Mouse (Mus musculus) embryo, embryonic 11 days (tissue): ENCODE measurements around the gene Trim68.
A peak's percentile ranks its signal among the peaks of the same experiment; 100 is the strongest.
"Not testable (repeated sequence)": the region's sequence is repeated elsewhere in the genome, so short reads cannot be mapped to it uniquely, and the experiment has no call there.

Experiments
- DNase-seq: peaks from one replicate; pipeline ENCODE4 v3.0.0-alpha.2; 2015

Trim68 gene

DNA sequence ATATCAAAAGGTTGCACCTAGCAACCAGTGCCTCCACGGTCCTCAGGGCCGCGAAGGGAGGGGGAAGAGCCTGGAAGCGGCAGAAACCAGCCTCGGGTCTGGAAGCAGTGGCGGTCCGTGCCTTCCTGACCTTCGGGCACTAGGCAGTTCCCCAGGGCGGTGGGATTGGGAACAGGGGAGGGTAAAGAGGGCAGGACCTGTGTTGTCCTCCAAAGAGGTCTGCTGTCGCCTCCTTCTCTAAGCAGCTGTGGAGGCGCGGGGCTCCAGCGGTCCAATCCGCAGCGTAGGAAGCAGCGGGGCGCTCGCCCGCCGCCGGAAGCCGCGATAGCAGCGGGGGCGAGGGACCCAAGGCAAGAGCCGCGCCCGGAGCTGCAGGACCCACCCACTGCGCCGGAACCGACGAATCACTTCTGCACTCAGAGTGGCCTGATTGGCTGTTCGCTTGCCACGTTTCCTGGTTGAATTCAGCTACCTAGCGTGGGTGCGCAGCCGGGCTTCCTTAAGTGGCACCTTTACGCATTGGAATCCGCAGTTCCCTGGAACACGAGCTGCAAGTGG, at the start of gene Trim68:
Trim68 (minus strand) TSS at position 384 of the 558 bp plus-strand sequence.
- DNase-seq, result peak; percentile 97

DNA sequence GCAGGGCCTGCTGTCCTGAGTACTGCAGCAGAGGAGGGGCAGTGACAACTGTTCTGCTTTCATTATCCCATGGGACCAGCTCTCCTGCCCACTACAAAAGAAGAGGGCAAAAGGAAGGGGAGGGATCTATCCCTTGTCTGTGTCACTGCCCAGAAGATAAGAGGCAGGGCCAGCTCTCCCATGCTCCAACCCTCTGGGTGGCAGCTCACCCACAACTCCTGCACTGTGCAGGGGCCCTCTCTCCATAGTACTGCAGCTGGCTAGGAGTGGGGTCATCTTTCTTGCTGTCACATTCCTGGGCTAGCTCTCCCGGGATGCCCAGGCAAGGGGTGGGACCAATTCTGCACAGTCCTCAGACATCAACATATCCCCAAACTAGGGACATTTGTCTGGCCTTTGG, 46.7 kb upstream of the Trim68 start:
- no peak for DNase-seq

DNA sequence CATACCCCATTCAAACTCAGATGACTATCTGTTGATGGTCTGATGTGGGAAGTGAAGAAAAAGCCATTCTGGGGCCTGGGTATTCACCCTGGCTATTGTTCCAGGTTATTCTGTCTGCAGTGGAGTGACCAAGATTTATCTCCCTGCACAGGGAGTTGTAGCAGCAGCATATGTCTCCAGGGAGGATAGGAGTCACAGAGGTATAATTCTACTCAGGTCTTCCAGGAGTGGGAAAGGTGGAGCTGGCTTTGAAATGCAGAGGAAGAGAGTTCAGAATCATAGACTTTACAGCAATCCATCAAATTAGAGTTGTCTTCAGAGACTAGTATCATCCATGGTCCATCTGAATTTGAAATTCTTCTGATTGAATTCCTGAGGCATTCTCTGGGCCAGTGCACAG, 40.3 kb upstream of the Trim68 start, which contains the start of gene Olfr559:
Olfr559 (minus strand) TSS at position 101 of the 400 bp plus-strand sequence.
- no peak for DNase-seq

DNA sequence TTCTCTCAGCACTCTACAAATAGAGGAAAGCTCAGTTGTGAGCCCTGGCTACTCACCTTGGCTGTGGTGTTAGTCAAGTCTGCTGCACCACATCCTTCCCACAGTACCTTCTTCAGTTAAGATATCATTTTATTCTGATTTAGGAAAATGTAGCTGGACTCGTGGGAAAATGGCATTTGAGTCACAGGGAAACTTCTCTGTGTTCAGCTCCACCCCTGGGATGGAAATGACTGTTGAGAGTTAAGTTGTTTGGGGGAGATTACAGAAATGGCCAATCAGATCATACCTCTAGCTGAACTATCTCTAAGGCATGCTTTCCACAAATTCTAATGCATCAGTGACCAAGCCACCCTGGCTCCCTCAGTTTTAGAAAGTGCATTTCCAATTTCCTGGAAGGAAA, 31.8 kb upstream of the Trim68 start, which contains the start of gene Olfr33:
Olfr33 (minus strand) TSS at position 101 of the 400 bp plus-strand sequence.
- no peak for DNase-seq

DNA sequence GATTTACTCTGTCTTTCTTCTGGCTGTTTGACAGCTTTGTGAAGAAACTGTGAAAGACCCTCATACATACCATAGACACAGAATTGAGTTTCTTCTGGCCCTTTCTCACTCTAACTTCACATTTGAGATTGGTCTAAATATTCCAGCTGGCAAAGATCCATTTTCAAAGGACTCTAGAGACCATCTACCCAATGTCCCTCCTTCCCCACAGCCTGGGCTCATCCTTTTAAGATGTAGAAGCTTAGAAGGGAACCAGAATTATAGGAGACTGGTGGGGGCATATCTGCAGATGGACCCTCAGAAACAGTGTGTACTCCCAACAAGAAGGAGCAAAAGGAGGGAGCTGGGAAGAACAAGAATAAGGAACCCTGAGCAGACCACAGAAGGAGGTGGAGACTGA, 14.8 kb upstream of the Trim68 start, which contains the start of gene Olfr558:
Olfr558 (plus strand) TSS at position 301 of the 400 bp plus-strand sequence.
- no peak for DNase-seq

DNA sequence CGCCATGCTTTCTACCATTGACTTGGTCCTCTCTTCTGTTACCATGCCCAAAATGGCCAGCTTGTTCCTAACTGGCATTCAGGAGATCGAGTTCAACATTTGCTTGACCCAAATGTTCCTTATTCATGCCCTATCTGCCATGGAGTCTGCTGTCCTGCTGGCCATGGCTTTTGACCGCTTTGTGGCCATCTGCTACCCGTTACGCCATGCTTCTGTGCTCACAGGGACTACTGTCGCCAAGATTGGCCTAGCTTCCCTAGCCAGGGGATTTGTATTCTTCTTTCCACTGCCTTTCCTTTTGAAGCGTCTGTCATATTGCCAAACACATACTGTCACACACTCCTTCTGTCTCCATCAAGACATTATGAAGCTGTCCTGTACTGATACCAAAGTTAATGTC, 11.3 kb upstream of the Trim68 start:
- no peak for DNase-seq

DNA sequence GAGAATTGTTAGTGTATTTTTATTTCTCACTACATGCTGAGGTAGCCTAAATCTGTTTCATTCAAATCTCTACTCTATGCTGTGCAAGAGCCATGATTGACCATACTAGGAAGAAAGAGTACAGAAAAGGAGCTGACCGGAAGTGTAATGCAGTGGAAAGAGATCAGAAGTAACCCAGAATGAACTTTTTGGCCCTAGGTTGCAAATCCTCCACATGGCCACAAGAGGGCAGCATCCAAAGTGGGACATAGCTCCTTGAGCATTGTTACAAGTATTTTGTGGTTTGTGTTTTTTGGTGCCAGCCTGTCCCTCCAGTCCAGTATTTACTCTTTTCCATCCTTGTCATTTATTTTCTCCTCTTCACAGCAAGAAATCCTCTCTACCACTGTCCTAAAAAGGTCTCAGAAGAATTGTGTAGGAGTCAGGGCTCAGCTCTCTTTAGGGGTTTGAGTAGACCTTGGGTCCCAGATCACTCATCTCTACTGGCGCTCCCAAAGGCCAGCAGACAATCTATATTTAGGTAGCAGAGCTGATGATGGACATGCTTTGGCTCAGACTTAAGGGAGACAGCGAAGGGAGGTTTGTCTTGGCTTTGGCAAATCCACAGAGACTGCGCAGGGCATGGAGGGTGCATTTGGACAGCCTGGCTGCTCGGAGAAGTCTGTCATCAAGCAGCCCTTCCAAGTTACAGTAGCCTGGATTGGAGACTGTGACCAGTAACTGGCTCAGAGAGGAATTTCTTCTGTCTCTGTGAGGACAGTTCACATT, 8.4 kb upstream of the Trim68 start, which contains the start of gene Olfr557:
Olfr557 (plus strand) TSS at position 553 of the 768 bp plus-strand sequence.
- peak; percentile 47 for DNase-seq

DNA sequence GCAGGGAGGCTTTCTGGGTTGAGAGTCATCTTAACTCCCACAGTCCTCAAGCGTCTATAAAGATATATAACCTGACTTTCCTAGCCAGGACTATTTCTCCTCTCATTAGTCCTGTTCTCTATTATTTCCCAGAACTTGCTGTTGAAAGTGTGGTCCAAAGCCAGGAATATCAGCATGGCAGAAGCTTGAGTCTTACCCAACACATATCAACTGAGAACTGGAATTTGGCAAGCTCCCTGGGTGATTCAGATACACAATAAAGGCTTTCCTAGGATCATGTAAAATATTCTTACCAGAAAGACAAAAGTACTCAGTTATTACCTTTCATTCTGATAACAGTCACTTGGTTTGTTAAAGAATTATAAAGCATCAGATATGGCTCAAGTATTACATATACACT, 5.2 kb downstream of the Trim68 start:
- no peak for DNase-seq

DNA sequence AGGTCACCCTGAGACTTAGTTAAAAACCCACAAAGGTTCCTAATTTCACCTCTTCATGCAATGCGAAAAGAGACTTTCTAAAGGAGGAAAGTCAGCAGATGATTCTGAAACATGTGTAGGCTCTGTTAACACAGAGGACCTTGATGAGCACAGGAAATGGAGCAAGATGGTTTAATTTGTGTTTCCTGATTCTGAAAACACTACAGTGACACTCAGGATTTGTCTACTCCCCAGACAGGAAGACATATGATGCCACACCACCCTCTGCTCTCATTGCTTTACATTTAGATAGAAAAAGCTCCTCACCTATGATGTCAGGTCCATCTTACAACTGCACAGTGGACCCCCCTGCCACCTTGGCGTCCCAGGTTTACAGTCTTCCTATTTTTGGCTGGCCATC, 10.9 kb downstream of the Trim68 start:
- DNase-seq, result no peak

DNA sequence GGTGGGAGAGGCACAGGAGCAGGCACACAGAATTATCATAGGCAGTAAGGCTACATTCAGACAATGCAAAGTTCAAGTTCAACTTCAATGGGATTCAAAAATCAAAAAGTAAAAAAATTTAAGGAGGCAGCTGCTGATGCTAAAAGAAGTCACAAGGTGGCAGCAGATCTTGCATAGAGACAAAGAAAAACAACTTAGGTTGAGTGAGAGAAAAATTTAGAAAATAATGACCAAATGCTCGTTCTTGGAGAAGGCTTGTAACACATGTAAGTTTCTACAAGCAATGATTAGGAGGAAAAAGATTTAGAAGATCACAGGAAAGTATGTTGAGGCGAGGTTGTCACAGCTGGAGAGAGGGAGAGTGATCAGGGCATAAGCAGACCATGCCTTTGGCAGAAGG, 21.7 kb downstream of the Trim68 start:
- peak; percentile 45 for DNase-seq

DNA sequence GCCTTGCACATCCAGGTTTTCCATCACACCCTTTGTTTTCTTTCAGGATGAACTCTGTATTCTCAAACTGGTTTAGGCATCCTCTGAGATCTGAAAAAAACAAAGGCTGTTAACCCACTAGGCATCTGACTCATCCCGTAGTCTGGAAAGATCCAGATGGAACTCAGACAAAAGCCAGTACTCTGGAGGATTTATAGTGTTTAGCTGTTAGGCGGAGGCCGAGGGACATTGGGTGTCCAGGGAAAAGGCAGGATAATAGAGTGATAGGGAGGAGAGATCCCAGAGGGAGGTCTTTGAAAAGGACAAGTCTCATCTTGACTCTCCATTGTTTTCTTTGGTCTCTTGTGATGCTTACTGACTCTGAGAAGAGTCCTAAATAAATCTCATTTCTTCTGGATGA, 22.5 kb downstream of the Trim68 start, which contains the start of gene Olfr556:
Olfr556 (plus strand) TSS at position 301 of the 400 bp plus-strand sequence.
- no peak for DNase-seq

DNA sequence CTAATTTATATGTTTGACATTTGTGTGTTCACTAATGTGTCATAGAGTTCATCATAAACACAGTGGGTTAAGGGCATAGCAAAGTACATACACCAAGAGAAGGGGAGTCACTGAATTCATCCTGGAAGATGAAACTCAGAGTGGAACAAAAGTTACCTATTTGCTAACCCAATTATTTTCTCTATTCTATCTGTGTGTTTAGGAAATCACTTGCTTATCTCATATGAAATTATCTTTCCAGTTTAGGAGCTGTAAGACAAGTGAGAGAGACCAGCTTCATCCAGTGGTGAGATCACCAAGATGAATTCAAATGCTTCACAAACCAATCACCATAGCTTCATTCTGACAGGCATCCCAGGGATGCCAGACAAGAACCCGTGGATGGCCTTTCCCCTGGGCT, 28.6 kb downstream of the Trim68 start, which contains the start of gene Olfr555:
Olfr555 (plus strand) TSS at position 301 of the 400 bp plus-strand sequence.
- no peak for DNase-seq

DNA sequence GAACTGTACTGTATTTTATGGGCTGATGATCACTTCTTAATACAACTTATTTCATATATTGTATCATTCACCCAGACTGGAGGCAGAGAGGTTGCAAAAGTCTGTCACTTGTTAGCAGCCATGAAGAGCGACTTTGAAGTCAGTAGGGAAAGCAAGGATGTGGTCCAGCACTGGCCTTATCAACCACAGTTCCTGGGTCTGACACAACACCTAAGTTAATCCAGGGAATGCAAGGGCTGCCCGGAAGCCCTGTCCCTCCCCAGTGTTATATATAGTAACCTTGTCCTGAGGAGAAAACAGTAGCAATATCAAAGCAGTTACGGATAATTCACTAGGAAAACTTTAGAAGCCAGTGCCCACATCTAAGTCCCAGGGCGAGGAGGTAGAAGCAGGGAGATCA, 42.2 kb downstream of the Trim68 start:
- DNase-seq, result not testable (repeated sequence)

DNA sequence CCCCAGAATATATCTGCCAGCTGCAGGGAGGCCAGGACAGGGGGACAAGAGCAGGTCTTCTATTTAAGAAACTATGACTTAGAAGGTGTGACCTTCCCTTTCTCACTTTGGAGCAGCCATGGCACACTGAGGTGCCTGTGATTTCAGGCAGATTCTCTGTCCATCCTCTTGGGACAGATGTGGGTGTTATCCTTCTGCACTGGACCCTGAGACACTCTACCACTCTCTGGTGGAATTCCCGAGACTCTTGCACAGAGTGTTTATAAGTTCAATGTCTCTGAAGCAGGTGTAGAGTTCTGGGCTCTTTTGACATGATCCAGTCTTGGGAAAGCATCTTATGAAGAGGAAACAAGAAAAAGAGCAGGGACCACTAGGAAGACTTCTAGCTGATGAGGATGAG, 49.0 kb downstream of the Trim68 start, which contains the start of gene Olfr554:
Olfr554 (plus strand) TSS at position 301 of the 400 bp plus-strand sequence.
- no peak for DNase-seq

DNA sequence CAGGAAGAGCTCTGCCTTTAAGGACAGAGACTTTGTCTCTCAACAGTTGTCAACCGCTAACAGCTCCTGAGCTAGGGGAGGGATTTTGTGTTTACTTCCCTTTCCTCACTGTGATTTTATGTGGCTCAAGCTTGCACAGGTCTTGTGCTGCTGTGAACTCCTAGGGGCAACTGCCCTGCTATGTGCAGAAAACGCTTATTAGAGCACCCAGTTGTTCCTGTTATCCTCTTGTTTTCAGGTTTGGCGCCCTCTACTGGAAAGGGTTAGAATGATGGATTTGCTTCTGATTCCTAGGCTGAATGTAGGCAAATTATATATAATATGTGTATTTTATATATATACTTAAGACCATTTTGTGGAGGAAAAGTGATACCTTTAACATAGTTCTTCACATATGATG, 50.5 kb downstream of the Trim68 start:
- peak; percentile 38 for DNase-seq
